Mouse (Mus musculus) forebrain, postnatal 0 days (tissue): Measurements from ENCODE around the gene Ddx54. TPM values are rescaled to one million over a fixed set of nuclear protein-coding genes. Genes with fewer than 3 reads are reported as not detected.

Experiments
- ATAC-seq: fragments of 200-750 bp; cut with Nextera tagmentation; 2 replicates; pipeline ENCODE4 v1.8.0; 2017; ENCODE audit warnings: mild to moderate bottlenecking, moderate library complexity
- DNase-seq: peaks from one replicate; pipeline ENCODE4 v3.0.0-alpha.2; 2015
- H3K27ac ChIP-seq: fragments of 300-500 bp; sonication (generic); 2 replicates; pipeline ENCODE4 v1.5.1; 2014; ENCODE audit warnings: low read depth, mild to moderate bottlenecking, antibody characterized with exemption, low read length, moderate library complexity, mixed read lengths
- H3K27me3 ChIP-seq: fragments of 300-500 bp; sonication (generic); 2 replicates; pipeline ENCODE4 v1.6.1; 2014; ENCODE audit warnings: mild to moderate bottlenecking, low read length, mixed read lengths; ENCODE audit not compliant: insufficient read depth
- H3K36me3 ChIP-seq: fragments of 300-500 bp; sonication (generic); 2 replicates; pipeline ENCODE4 v1.6.1; 2014; ENCODE audit warnings: mild to moderate bottlenecking, moderate library complexity; ENCODE audit not compliant: insufficient read depth
- H3K4me1 ChIP-seq: fragments of 300-500 bp; sonication (generic); 2 replicates; pipeline ENCODE4 v1.6.1; 2014; ENCODE audit warnings: antibody characterized with exemption; ENCODE audit not compliant: insufficient read depth
- H3K4me2 ChIP-seq: fragments of 300-500 bp; sonication (generic); 2 replicates; pipeline ENCODE4 v1.6.1; 2014; ENCODE audit warnings: low read depth, mild to moderate bottlenecking, moderate library complexity
- H3K4me3 ChIP-seq: fragments of 300-500 bp; sonication (generic); 2 replicates; pipeline ENCODE4 v1.5.1; 2014; ENCODE audit warnings: low read depth, low read length, mixed read lengths
- H3K9ac ChIP-seq: fragments of 300-500 bp; sonication (generic); 2 replicates; pipeline ENCODE4 v1.6.1; 2014; ENCODE audit warnings: mild to moderate bottlenecking
- H3K9me3 ChIP-seq: fragments of 300-500 bp; sonication (generic); 2 replicates; pipeline ENCODE4 v1.6.1; 2016; ENCODE audit warnings: low read length
- CTCF ChIP-seq: sonication (generic); IDR thresholded peaks from 2 replicates; pipeline ENCODE4 v1.5.1; 2016; ENCODE audit warnings: antibody characterized with exemption, control low read depth, low read depth
- WGBS: fragments of 180-500 bp; shearing (Covaris S2); extraction: QIAGEN DNeasy Blood & Tissue Kit; methylation state at CpG from one replicate; pipeline ENCODE4 v1.1.7; 2014; 5-methylcytosine and 5-hydroxymethylcytosine counted together
- polyA plus RNA-seq: library from polyadenylated mRNA; unstranded; fragments of >200 nt; fragmentation: Nextera tagmentation; extraction: Ambion mirVana; gene quantifications from 2 replicates; pipeline ENCODE4 v1.2.1, GENCODE M21; 2015
- total RNA-seq: library from RNA; depleted of rRNA; stranded (reverse); fragments of >200 nt; gene quantifications from 2 replicates; pipeline ENCODE4 v1.2.3, GENCODE M21; 2014

Gene Ddx54
- total and polyA plus RNA-seq, 2 experiments from 2014 or later: 40.0 to 46.0 TPM

- no peaks in the 10 kb centered on the region for H3K4me1 ChIP-seq
- H3K9me3 ChIP-seq: no peaks in the 10 kb centered on the region
- H3K9ac ChIP-seq: peak overlapping the region; percentile 58; the same call in 1 of the 2 replicates
- peak; percentile 87 for DNase-seq
- peak overlapping the region; percentile 41 for H3K4me3 ChIP-seq
- no peaks in the 10 kb centered on the region for H3K36me3 ChIP-seq
- peak overlapping the region; percentile 65 for H3K4me2 ChIP-seq
- ATAC-seq: peak; percentile 53
- TF ChIP-seq CTCF: peak; percentile 86
- H3K27ac ChIP-seq: peak overlapping the region; percentile 79
- 3% methylated on average over 6 of the region's 6 CpGs for WGBS
- H3K27me3 ChIP-seq: no peaks in the 10 kb centered on the region
These were observed 7.7 kb upstream of the Ddx54 start for GRCm38 (mm10) chr5:120604839-120605238.

- H3K27ac ChIP-seq: peak overlapping the region; percentile 79
- peak; percentile 62 for DNase-seq
- no peaks in the 10 kb centered on the region for H3K27me3 ChIP-seq
- H3K4me3 ChIP-seq: peak overlapping the region; percentile 41
- H3K4me2 ChIP-seq: peak overlapping the region; percentile 65
- TF ChIP-seq CTCF: no peak
- peak overlapping the region; percentile 58 for H3K9ac ChIP-seq
- no peaks in the 10 kb centered on the region for H3K36me3 ChIP-seq
- H3K9me3 ChIP-seq: no peaks in the 10 kb centered on the region
- H3K4me1 ChIP-seq: no peaks in the 10 kb centered on the region
- peak; percentile 75 for ATAC-seq
- WGBS: 3% methylated on average over 10 of the region's 10 CpGs
These were observed 7.3 kb upstream of the Ddx54 start for GRCm38 (mm10) chr5:120605241-120605661.

GRCm38 (mm10) chr5:120605688-120606087 lies 6.9 kb upstream of the Ddx54 start:
- WGBS: 1% methylated on average over 8 of the region's 8 CpGs
- Histone ChIP-seq H3K27ac (peak overlapping the region; percentile 79), H3K9ac (no peak overlapping the region; the same call in 1 of the 2 replicates), H3K27me3 (no peaks in the 10 kb centered on the region), H3K36me3 (no peaks in the 10 kb centered on the region), H3K9me3 (no peaks in the 10 kb centered on the region), H3K4me1 (no peaks in the 10 kb centered on the region), H3K4me2 (peak overlapping the region; percentile 65), H3K4me3 (peak overlapping the region; percentile 41)
- TF ChIP-seq CTCF: peak; percentile 95
- peak; percentile 96 for DNase-seq
- peak; percentile 88 for ATAC-seq

GRCm38 (mm10) chr5:120606590-120607200 lies 5.8 kb upstream of the Ddx54 start:
- no peak for TF ChIP-seq CTCF
- WGBS: 79% methylated on average over 25 of the region's 25 CpGs
- no peak for ATAC-seq

GRCm38 (mm10) chr5:120607335-120607734 lies 5.2 kb upstream of the Ddx54 start:
- Histone ChIP-seq H3K36me3 (no peaks in the 10 kb centered on the region), H3K27me3 (no peaks in the 10 kb centered on the region), H3K9ac (no peak overlapping the region), H3K4me1 (peaks cover 6% of the 10 kb centered on the region; the same call in 1 of the 2 replicates), H3K4me2 (no peak overlapping the region), H3K4me3 (no peak overlapping the region), H3K27ac (no peak overlapping the region), H3K9me3 (no peaks in the 10 kb centered on the region)
- DNase-seq (no peak), ATAC-seq (no peak)
- WGBS: 83% methylated on average over 3 of the region's 3 CpGs
- no peak for TF ChIP-seq CTCF

More at GRCm38 (mm10) chr5:120606590-120607200, 5.8 kb upstream of the Ddx54 start:
- Histone ChIP-seq H3K4me3 (no peak overlapping the region), H3K4me1 (peaks cover 5% of the 10 kb centered on the region; the same call in 1 of the 2 replicates), H3K27ac (no peak overlapping the region), H3K9me3 (no peaks in the 10 kb centered on the region), H3K36me3 (no peaks in the 10 kb centered on the region), H3K27me3 (no peaks in the 10 kb centered on the region), H3K9ac (no peak overlapping the region), H3K4me2 (no peak overlapping the region)
- no peak for DNase-seq

GRCm38 (mm10) chr5:120609246-120609775 lies 3.2 kb upstream of the Ddx54 start:
- no peaks in the 10 kb centered on the region for H3K27me3 ChIP-seq
- ATAC-seq: no peak
- H3K4me1 ChIP-seq: peaks cover 11% of the 10 kb centered on the region; the same call in 1 of the 2 replicates
- DNase-seq: no peak
- no peak overlapping the region for H3K27ac ChIP-seq
- TF ChIP-seq CTCF: no peak
- WGBS: 76% methylated on average over 16 of the region's 16 CpGs
- H3K9me3 ChIP-seq: no peaks in the 10 kb centered on the region
- no peak overlapping the region for H3K4me3 ChIP-seq
- no peaks in the 10 kb centered on the region for H3K36me3 ChIP-seq
- H3K4me2 ChIP-seq: no peak overlapping the region
- H3K9ac ChIP-seq: no peak overlapping the region

- Histone ChIP-seq H3K27me3 (no peaks in the 10 kb centered on the region), H3K27ac (no peak overlapping the region), H3K4me2 (peak overlapping the region; percentile 67), H3K9me3 (no peaks in the 10 kb centered on the region), H3K36me3 (no peaks in the 10 kb centered on the region), H3K4me3 (no peak overlapping the region), H3K9ac (no peak overlapping the region), H3K4me1 (peaks cover 11% of the 10 kb centered on the region; the same call in 1 of the 2 replicates)
- DNase-seq (no peak), ATAC-seq (no peak)
- TF ChIP-seq CTCF: no peak
- 89% methylated on average over 5 of the region's 5 CpGs for WGBS
These were observed 1.6 kb upstream of the Ddx54 start for GRCm38 (mm10) chr5:120610906-120611305.
